Mouse (Mus musculus) myocyte (in vitro differentiated cells): ENCODE data around the gene Vps11.

ENCODE experiments used
- MYOD1 ChIP-seq, 3 experiments: IDR thresholded peaks; one replicate each; pipeline ENCODE4 v1.6.1; 2011; ENCODE audit warnings: control low read depth in 2 of 3, low read depth in 2 of 3, mild to moderate bottlenecking in 2 of 3, moderate library complexity in 1 of 3; ENCODE audit not compliant: insufficient read length in 2 of 3, control insufficient read depth in 1 of 3
- POLR2A ChIP-seq: IDR thresholded peaks from one replicate; pipeline ENCODE4 v1.6.1; 2011; ENCODE audit warnings: low read depth, mild to moderate bottlenecking, control low read depth, moderate library complexity; ENCODE audit not compliant: insufficient read length
- POLR2AphosphoS2 ChIP-seq: IDR thresholded peaks from one replicate; pipeline ENCODE4 v1.6.1; 2011; ENCODE audit warnings: low read depth, control low read depth; ENCODE audit not compliant: insufficient read length
- REST ChIP-seq: IDR thresholded peaks from one replicate; pipeline ENCODE4 v1.6.1; 2011; ENCODE audit warnings: mild to moderate bottlenecking, control low read depth, moderate library complexity; ENCODE audit not compliant: insufficient read depth, insufficient read length
- TCF3 ChIP-seq: IDR thresholded peaks from one replicate; pipeline ENCODE4 v1.6.1; 2011; ENCODE audit warnings: low read depth, control low read depth; ENCODE audit not compliant: insufficient read length
- USF1 ChIP-seq: IDR thresholded peaks from one replicate; pipeline ENCODE4 v1.6.1; 2011; ENCODE audit warnings: low read depth, mild to moderate bottlenecking, control low read depth, moderate library complexity

DNA sequence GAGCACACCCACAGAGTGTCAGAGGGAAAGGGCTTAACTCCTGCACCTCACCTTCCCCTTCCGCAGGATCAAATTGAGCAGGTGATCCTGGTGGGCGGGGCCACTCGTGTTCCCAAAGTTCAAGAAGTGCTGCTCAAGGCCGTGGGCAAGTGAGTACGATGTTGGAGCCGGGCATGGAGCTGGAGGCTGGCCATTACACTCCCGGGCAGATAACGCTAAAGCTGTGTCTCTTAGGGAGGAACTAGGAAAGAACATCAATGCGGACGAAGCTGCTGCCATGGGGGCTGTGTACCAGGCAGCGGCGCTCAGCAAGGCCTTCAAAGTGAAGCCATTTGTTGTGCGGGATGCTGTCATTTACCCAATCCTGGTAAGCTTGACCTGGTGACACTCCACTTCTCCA lies 23.1 kb upstream of the Vps11 start:
- no peak for TF ChIP-seq POLR2A
- TF ChIP-seq POLR2AphosphoS2: no peak
- TF ChIP-seq TCF3: no peak
- no peak for TF ChIP-seq MYOD1 (IDR thresholded peaks at IDR 0.05; ENCODE audit: control insufficient read depth in 1 of 3, insufficient read length in 2 of 3, low read depth in 2 of 3)
- no peak for TF ChIP-seq REST
- TF ChIP-seq USF1: no peak
